Mouse (Mus musculus): Measurements from ENCODE around the gene Rpp25. TPM values are rescaled to one million over a fixed set of nuclear protein-coding genes. Genes with fewer than 3 reads are reported as not detected.

Rpp25 gene
- not detected for total RNA-seq (2023)

DNA sequence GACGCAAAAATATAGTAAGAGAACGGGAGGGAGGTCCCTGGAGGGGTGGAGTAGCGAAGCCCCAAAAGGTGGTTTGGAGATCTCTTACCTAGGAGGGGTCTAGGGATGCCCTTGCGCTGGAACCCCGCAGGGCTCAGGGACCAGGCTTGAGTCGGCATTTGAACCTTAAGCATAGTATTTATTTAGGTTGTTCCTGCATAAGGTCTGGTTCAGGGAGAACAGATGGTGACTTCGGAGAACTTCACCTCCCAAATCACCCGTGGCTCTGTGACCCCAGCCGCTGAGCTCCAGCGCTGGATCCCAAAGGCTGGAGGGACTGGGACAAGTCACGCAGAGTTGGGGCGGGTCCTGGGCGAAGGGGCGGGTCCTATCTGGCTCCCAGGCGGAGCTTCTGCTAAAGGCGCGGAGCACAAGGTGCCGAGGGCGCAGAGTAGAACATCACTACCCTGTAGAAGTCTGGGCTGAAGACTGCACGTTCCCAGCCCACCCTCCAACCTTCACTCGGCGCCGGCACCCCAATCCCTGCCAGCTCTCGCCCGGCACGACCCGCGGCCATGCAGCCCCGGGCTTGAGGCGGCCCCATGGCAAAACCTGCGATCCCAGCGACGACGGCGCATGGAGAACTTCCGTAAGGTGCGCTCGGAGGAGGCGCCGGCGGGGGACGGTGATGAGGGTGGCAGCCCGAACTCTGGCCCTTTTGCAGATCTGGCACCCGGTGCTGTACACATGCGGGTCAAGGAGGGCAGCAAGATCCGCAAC lies at the start of gene Rpp25:
TSS of gene Rpp25 (plus strand) at position 405 of the 759 bp plus-strand sequence.

DNA sequence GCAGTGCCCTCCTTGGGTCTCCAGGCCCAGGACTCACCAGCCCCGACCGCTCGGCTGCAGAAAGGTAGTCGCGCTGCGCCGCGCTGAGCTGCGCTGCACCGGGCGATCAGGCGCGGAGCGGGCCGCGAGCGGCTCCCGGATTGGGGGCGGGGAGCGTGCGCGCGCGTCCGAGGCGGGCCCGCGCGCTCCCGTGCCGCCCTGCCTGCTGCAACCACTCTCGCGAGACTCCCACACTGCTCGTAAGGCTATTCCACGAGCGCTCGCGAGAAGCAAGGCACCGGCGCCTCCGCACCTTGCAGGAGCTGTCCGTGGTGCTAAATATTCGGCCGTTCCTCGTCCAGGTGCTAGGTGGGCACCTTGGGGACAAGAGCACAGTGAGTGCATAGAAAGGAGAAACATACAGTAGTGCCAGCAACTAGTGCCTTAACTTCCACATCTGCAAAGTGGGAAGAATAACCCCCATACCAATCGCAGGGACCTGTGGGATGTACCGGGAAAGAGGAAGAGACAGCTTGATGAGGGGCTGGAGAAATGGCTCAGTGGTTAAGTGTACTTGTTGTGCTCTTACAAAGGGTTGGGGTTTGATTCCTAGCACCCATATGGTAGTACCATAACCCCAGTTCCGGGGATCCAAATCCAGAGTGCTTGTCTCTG lies 35.8 kb upstream of the Rpp25 start, which contains the start of gene Scamp5:
TSS of gene Scamp5 (minus strand) at position 165 of the 654 bp plus-strand sequence.

DNA sequence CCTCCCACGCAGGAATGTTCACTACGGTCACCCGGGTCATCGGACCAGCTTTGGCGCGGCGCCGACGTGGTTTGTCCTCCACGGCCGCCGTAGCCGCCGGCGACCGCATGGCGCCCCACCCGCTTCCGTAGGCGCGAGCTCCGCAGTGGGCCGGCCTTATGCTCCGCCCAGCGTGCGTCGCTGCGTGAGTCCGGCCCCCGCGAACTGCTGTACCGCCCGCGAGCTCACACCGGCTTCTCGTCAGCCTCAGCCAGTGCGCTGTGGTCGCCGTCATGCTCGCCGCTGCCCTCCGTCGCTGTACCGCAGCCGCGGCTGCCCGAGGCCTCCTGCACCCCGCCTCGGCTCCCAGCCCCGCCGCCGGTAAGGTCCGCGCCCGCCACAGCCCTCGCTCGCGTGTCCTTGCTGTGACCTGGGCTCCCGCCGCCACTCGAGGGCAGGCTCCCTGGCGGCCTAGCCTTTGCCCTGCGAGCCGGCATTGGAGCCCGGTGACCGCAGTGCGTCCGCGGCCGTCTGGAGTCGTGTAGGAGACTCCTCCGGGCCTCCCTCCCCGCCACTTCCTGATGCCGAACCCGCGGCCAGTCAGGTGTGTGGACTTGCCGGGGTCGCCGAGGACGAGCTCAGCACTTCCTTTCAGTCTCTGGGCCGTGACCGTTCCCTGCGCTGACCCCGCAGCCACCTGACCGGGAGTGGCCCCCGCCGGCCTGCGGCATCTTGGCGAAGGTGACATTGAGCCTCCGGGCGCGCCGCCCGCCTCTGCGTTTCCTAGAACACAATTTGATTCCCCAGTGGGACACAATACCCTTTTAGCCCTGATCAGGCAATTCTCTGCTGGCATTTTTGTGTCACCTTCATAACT lies 17.5 kb downstream of the Rpp25 start, which contains the start of gene Cox5a:
TSS of gene Cox5a (plus strand) at position 219 of the 856 bp plus-strand sequence.

DNA sequence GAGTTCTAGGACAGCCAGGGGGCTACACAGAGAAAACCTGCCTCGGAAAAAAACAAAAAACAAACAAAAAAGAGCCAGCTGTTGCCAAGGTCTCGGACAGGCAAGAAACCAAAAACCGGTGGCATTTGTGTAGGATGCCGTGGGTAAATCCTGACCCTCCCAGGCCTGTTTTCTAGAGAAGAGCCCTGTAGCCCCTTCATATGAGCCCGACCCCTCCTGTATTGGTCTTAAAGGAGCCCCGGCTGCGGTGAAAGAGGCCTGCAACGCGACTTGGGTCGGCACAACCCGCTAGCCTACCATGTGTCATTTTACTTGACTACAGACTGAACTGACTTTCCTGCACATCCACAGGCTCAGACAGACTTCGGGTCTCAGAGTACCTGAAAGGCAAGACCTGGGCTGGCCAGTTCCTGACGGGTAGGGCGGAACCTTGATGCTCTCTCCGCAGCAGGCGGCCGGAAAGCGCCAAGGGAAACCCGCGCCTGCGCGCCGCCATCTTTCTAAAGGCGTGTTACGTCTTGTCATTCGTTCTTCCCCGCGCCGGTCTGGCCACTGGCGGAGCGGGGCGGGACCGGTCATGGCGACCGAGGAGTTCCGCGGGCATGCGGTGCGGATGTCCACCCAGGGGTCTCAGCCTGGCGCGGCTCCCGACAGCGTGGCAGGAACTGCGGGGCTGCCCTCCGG lies 33.4 kb downstream of the Rpp25 start, which contains the start of gene Fam219b:
TSS of gene Fam219b (plus strand) at position 485 of the 684 bp plus-strand sequence.

DNA sequence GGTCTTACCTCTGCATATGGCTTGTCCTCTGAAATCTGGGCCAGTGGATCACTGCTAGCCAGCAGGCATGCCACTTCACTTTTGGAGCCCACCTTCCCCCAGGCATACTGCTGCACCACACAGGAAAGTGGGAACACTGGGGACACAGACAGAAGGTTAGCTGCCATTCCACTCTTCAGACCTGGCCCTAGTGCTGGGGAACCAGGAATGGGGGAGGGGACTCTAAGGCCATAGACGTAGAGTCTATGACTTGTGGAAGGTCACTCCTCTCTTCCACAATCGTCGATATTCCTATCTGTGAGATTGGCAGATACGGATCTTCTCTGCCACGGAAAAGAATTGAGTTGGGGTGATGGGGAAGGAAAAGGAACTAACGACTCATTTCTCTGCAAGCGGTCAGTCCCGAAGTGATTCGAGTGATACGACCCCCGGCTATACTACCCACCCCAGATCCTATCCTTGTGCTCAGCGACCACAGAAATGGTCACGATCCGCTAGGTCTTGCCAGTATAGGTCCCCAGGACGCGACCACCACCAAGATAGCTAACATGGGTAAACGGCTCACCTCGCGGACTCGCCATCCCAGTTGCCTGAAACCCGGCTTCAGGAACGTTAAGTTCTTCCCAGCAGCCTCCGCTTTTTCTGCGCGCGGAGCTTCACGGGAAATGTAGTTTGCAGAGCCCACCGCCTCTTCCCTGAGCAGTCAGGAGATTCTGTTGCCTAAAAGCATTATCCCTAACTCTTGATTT lies 48.5 kb downstream of the Rpp25 start, which contains the start of gene Mpi:
TSS of gene Mpi (minus strand) at position 625 of the 749 bp plus-strand sequence.

Other genes with a start within 250 kb of the Rpp25 start
- gene 1700017B05Rik, start 241.4 kb upstream of the Rpp25 start, total RNA-seq (2023), result 10 to 100 TPM; 67.7 to 73.0 TPM
- gene Ppcdc, start 63.9 kb upstream of the Rpp25 start, total RNA-seq (2023), result 10 to 100 TPM; 54.9 to 63.1 TPM
- under 1 TPM in 1 of 2 experiments, not detected in 1; 0.47 TPM for gene Scamp5, start 36.0 kb upstream of the Rpp25 start, total RNA-seq (2023)
- gene Cox5a, start 17.2 kb downstream of the Rpp25 start, total RNA-seq (2023), result 100 to 1,000 TPM in 1 of 2 experiments, 10 to 100 TPM in 1; 87.5 to 109 TPM
- gene Fam219b, start 33.5 kb downstream of the Rpp25 start, total RNA-seq (2023), result 10 to 100 TPM; 17.1 to 19.7 TPM
- 10 to 100 TPM; 11.5 to 15.4 TPM for gene Mpi, start 48.7 kb downstream of the Rpp25 start, total RNA-seq (2023)
- 10 to 100 TPM; 57.5 to 62.3 TPM for gene Scamp2, start 56.9 kb downstream of the Rpp25 start, total RNA-seq (2023)
- gene Ulk3, start 85.4 kb downstream of the Rpp25 start, total RNA-seq (2023), result 10 to 100 TPM; 75.2 to 79.6 TPM
- gene Cplx3, start 102.3 kb downstream of the Rpp25 start, total RNA-seq (2023), result under 1 TPM; 0.38 to 0.50 TPM
- 1 to 10 TPM; 1.8 to 4.1 TPM for gene Lman1l, start 116.7 kb downstream of the Rpp25 start, total RNA-seq (2023)
- gene Csk, start 149.6 kb downstream of the Rpp25 start, total RNA-seq (2023), result 100 to 1,000 TPM; 332 to 355 TPM
- gene Cyp1a2, start 179.7 kb downstream of the Rpp25 start, total RNA-seq (2023), result not detected
- under 1 TPM in 1 of 2 experiments, not detected in 1; 0.20 TPM for gene Cyp1a1, start 183.9 kb downstream of the Rpp25 start, total RNA-seq (2023)
- gene Edc3, start 204.5 kb downstream of the Rpp25 start, total RNA-seq (2023), result 10 to 100 TPM; 22.4 to 22.9 TPM